Mouse (Mus musculus) thymus, adult 18-20 months (tissue): Measurements from ENCODE around the gene Recql5.
"Not testable (repeated sequence)": the region's sequence is repeated elsewhere in the genome, so short reads cannot be mapped to it uniquely, and the experiment has no call there.

ENCODE experiments used
- DNase-seq, 2 experiments: peaks; one replicate each; pipeline ENCODE4 v3.0.0; 2022; ENCODE audit warnings: mixed read lengths in 2 of 2

Recql5 gene

GRCm38 (mm10) chr11:115858354-115858753 lies 74.9 kb downstream of the Recql5 start, which contains the start of gene Myo15b:
Myo15b (plus strand) TSS chr11:115858406.
- no peak for DNase-seq

GRCm38 (mm10) chr11:115857936-115858335 lies 75.3 kb downstream of the Recql5 start:
- DNase-seq: no peak

- DNase-seq: not testable (repeated sequence)
Observed at GRCm38 (mm10) chr11:115857146-115857545, 76.1 kb downstream of the Recql5 start.

- DNase-seq: no peak
Observed at GRCm38 (mm10) chr11:115854674-115855073, 78.6 kb downstream of the Recql5 start.

- DNase-seq: no peak
Observed at GRCm38 (mm10) chr11:115845819-115846218, 87.5 kb downstream of the Recql5 start.

GRCm38 (mm10) chr11:115844240-115844639 lies 89.0 kb downstream of the Recql5 start:
- DNase-seq: no peak

- no peak for DNase-seq
Observed at GRCm38 (mm10) chr11:115843891-115844239, 89.4 kb downstream of the Recql5 start.

GRCm38 (mm10) chr11:115843141-115843890 lies 90.0 kb downstream of the Recql5 start:
- no peak for DNase-seq
